Mouse (Mus musculus): Measurements from ENCODE around the gene Phlpp1.

GRCm38 (mm10) chr1:106276824-106277223, 105.3 kb downstream of the Phlpp1 start:
- TF ChIP-seq POLR2A (IDR thresholded peaks at IDR 0.05; ENCODE audit: borderline replicate concordance, low read depth, low read length): no peak
- TF ChIP-seq CTCF (IDR thresholded peaks at IDR 0.05; ENCODE audit: low read depth, low read length): no peak

All from bone marrow macrophage, adult 2 months (primary cell).